Mouse (Mus musculus) CD4-positive naive resting alpha-beta T cell, adult 76 days (primary cell): ENCODE data around the gene Lce1b. TPM values are rescaled to one million over a fixed set of nuclear protein-coding genes. Genes with fewer than 3 reads are reported as not detected.

Source experiments
- total RNA-seq: library from RNA; stranded (reverse); gene quantifications from one replicate; pipeline ENCODE4 v1.2.4, GENCODE M21; 2023

The Lce1b gene
- total RNA-seq: not detected

GRCm38 (mm10) chr3:92656826-92657225 is at the start of gene Lce1b:
TSS of gene Lce1b (minus strand) at chr3:92656926.

DNA sequence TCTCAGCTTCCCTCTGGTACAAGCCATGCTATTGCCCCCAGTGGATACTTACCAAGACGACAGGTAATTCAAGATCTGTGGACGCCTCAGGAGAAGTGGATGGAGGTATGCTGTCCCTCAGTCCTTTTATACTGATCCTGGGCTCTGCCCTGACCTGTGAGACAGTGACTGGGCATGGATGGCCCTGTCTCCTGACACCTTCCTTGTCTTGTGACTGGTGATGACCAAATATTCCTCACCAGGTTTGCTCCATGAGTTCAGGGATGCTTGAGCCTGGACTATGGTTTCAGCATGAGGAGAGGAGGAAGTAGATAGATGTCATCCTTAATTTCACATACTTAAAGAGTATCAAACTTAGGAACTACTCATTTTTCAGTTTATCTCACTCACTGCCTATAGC is 30.4 kb upstream of the Lce1b start, which contains the start of gene Lce1d:
Gene Lce1d (minus strand): TSS at position 101 of the 400 bp plus-strand sequence.

GRCm38 (mm10) chr3:92678947-92679346 is 22.2 kb upstream of the Lce1b start, which contains the start of gene Lce1c:
TSS of gene Lce1c (plus strand) at chr3:92679247.

GRCm38 (mm10) chr3:92670215-92670614 is 13.5 kb upstream of the Lce1b start, which contains the start of gene Lce1a2:
TSS of gene Lce1a2 (minus strand) at chr3:92670315.

GRCm38 (mm10) chr3:92648207-92648606 is 8.5 kb downstream of the Lce1b start, which contains the start of gene Lce1a1:
TSS of gene Lce1a1 (minus strand) at chr3:92648307.

DNA sequence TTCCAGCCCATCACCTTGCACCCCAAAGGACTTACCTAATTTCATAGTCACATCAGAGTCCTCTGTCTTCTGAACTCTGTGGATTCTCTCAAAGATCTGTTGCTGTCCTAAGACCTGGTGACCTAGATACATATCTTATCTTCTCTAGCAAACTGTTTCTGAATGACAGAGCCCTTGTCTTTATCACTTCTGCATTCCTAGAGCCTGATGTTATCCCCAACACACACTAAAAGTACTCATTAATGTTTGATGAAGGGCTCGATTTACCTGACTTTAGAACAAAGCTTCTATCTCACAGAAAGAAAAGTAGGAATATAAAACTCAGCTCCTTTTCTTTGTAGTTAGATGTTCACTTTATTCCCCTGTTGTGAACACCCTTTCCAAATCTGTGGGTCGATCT is 35.2 kb downstream of the Lce1b start, which contains the start of gene Lce6a:
Gene Lce6a (minus strand): TSS at position 101 of the 400 bp plus-strand sequence.

GRCm38 (mm10) chr3:92607392-92607791 is 49.3 kb downstream of the Lce1b start, which contains the start of gene 2210017I01Rik:
TSS of gene 2210017I01Rik (minus strand) at chr3:92607492.

Other genes starting within 250 kb of the Lce1b start
- gene Sprr2i, start 248.9 kb downstream of the Lce1b start, total RNA-seq: not detected
- gene Sprr2j-ps, start 238.8 kb downstream of the Lce1b start, total RNA-seq: not detected
- 0.76 TPM for gene Gm9774, start 227.5 kb downstream of the Lce1b start, total RNA-seq
- not detected for gene Sprr2k, start 224.3 kb downstream of the Lce1b start, total RNA-seq
- not detected for gene Sprr1b, start 218.1 kb downstream of the Lce1b start, total RNA-seq
- not detected for gene Sprr3, start 198.2 kb downstream of the Lce1b start, total RNA-seq
- not detected for gene Sprr1a, start 171.0 kb downstream of the Lce1b start, total RNA-seq
- not detected for gene Sprr4, start 156.4 kb downstream of the Lce1b start, total RNA-seq
- gene 2310046K23Rik, start 122.4 kb downstream of the Lce1b start, total RNA-seq: not detected
- gene Ivl, start 83.2 kb downstream of the Lce1b start, total RNA-seq: not detected
- not detected for gene Smcp, start 67.9 kb downstream of the Lce1b start, total RNA-seq
- gene 2210017I01Rik, start 49.4 kb downstream of the Lce1b start, total RNA-seq: not detected
- gene Lce6a, start 35.3 kb downstream of the Lce1b start, total RNA-seq: not detected
- not detected for gene Lce1a1, start 8.6 kb downstream of the Lce1b start, total RNA-seq
- gene Lce1a2, start 13.4 kb upstream of the Lce1b start, total RNA-seq: not detected
- not detected for gene Lce1c, start 22.3 kb upstream of the Lce1b start, total RNA-seq
- gene Lce1d, start 30.3 kb upstream of the Lce1b start, total RNA-seq: not detected
- gene Lce1e, start 52.1 kb upstream of the Lce1b start, total RNA-seq: not detected
- not detected for gene Lce1f, start 63.4 kb upstream of the Lce1b start, total RNA-seq
- gene Gm38119, start 82.2 kb upstream of the Lce1b start, total RNA-seq: not detected
- gene Lce1g, start 95.4 kb upstream of the Lce1b start, total RNA-seq: not detected
- not detected for gene Lce1h, start 108.1 kb upstream of the Lce1b start, total RNA-seq
- gene Lce1i, start 122.0 kb upstream of the Lce1b start, total RNA-seq: not detected
- gene Lce1j, start 133.6 kb upstream of the Lce1b start, total RNA-seq: not detected
- gene Lce1k, start 151.0 kb upstream of the Lce1b start, total RNA-seq: not detected
- gene Kprp, start 170.3 kb upstream of the Lce1b start, total RNA-seq: not detected
- not detected for gene Lce1l, start 194.4 kb upstream of the Lce1b start, total RNA-seq
- not detected for gene 2310050C09Rik, start 213.3 kb upstream of the Lce1b start, total RNA-seq